Mouse (Mus musculus) heart, postnatal 0 days (tissue): ENCODE data around the gene Krtap1-3. TPM values are rescaled to one million over a fixed set of nuclear protein-coding genes. Genes with fewer than 3 reads are reported as not detected.

Experiments used
- ATAC-seq: fragments of 200-750 bp; cut with Nextera tagmentation; 2 replicates; pipeline ENCODE4 v1.8.0; 2017; ENCODE audit warnings: low read depth, moderate number of reproducible peaks, moderate library complexity; ENCODE audit not compliant: insufficient read depth
- DNase-seq: peaks from one replicate; pipeline ENCODE4 v3.0.0-alpha.2; 2016; ENCODE audit warnings: low spot score
- H3K27ac ChIP-seq: fragments of 300-500 bp; sonication (generic); 2 replicates; pipeline ENCODE4 v1.5.1; 2014; ENCODE audit warnings: low read depth, mild to moderate bottlenecking
- H3K27me3 ChIP-seq: fragments of 300-500 bp; sonication (generic); 2 replicates; pipeline ENCODE4 v1.6.1; 2014; ENCODE audit warnings: low read length, mixed read lengths; ENCODE audit not compliant: control insufficient read depth, insufficient read depth
- H3K36me3 ChIP-seq: fragments of 300-500 bp; sonication (generic); replicated peaks from 2 replicates; pipeline ENCODE4 v1.6.1; 2014; ENCODE audit warnings: low read length, mixed read lengths; ENCODE audit not compliant: control insufficient read depth, insufficient read depth
- H3K4me1 ChIP-seq: fragments of 300-500 bp; sonication (generic); 2 replicates; pipeline ENCODE4 v1.6.1; 2014; ENCODE audit warnings: antibody characterized with exemption; ENCODE audit not compliant: control insufficient read depth, insufficient read depth
- H3K4me2 ChIP-seq: fragments of 300-500 bp; sonication (generic); 2 replicates; pipeline ENCODE4 v1.6.1; 2014; ENCODE audit warnings: low read depth, mild to moderate bottlenecking, low read length, moderate library complexity
- H3K4me3 ChIP-seq: fragments of 300-500 bp; sonication (generic); 2 replicates; pipeline ENCODE4 v1.5.1; 2014; ENCODE audit warnings: low read depth, low read length
- H3K9ac ChIP-seq: fragments of 300-500 bp; sonication (generic); replicated peaks from 2 replicates; pipeline ENCODE4 v1.6.1; 2014; ENCODE audit warnings: low read depth, low read length, mixed read lengths
- H3K9me3 ChIP-seq: fragments of 300-500 bp; sonication (generic); replicated peaks from 2 replicates; pipeline ENCODE4 v1.6.1; 2016; ENCODE audit warnings: low read length; ENCODE audit not compliant: control insufficient read depth
- CTCF ChIP-seq: IDR thresholded peaks from 2 replicates; pipeline ENCODE4 v1.5.1; 2016; ENCODE audit warnings: antibody characterized with exemption, control low read depth, low read depth
- EP300 ChIP-seq: IDR thresholded peaks from 2 replicates; pipeline ENCODE4 v1.6.1; 2016; ENCODE audit warnings: antibody characterized with exemption, low read depth
- WGBS: fragments of 180-500 bp; shearing (Covaris S2); extraction: QIAGEN DNeasy Blood & Tissue Kit; methylation state at CpG from one replicate; pipeline ENCODE4 v1.1.7; 2014; 5-methylcytosine and 5-hydroxymethylcytosine counted together
- polyA plus RNA-seq: library from polyadenylated mRNA; unstranded; fragments of >200 nt; fragmentation: Nextera tagmentation; extraction: Ambion mirVana; gene quantifications from 2 replicates; pipeline ENCODE4 v1.2.1, GENCODE M21; 2015
- total RNA-seq: library from RNA; depleted of rRNA; stranded (reverse); fragments of >200 nt; gene quantifications from 2 replicates; pipeline ENCODE4 v1.2.3, GENCODE M21; 2014; ENCODE audit warnings: low replicate concordance

The Krtap1-3 gene
- total and polyA plus RNA-seq, 2 experiments from 2014 or later, result not detected

DNA sequence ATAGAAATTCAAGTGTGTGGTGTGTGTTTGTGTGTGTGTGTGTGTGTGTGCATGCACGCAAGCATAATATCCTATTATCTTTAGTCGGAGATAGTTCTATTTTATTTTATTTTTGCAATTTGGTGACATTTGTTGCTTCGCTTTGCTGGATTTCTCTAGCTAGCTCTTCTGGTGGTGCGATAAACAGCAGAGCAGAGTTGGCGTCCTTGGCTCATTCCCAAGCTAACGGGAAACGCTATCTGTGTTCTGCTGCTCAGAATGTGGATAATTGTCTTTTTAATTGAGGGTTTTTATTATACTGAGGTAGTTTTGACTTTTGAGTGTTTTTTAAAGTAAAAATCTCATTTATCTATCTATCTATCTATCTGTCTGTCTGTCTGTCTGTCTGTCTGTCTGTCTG, 6.0 kb downstream of the Krtap1-3 start:
- Histone ChIP-seq H3K4me3 (no peak overlapping the region), H3K4me2 (no peak overlapping the region)
- TF ChIP-seq EP300 (no peak), CTCF (no peak)

DNA sequence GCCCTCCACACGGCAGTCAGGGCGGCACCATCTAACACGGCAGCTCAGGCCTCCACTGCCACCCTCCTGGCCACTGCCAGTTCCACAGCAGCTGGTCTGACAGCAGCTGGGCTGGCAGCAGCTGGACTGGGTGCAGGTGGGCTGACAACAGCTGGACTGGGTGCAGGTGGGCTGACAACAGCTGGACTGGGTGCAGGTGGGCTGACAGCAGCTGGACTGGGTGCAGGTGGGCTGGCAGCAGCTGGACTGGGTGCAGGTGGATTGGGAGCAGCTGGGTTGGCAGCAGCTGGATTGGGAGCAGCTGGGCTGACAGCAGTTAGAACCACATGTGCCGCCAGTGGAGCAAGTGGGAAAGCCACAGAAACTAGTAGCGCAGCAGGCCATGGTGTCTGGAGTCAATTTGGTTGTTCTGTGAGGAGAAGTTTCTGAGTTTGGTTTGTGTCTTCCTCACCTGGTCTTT, 7.9 kb downstream of the Krtap1-3 start, which contains the start of gene Krtap1-4:
TSS of gene Krtap1-4 (minus strand) at position 410 of the 460 bp plus-strand sequence.
- Histone ChIP-seq H3K27ac (no peak within 1 kb of the TSS), H3K9me3 (no peaks in the 10 kb centered on the region), H3K36me3 (no peaks in the 10 kb centered on the region), H3K9ac (no peak within 1 kb of the TSS), H3K4me2 (no peak within 1 kb of the TSS), H3K27me3 (no peaks in the 10 kb centered on the region), H3K4me3 (no peak within 1 kb of the TSS), H3K4me1 (no peaks in the 10 kb centered on the region)
- DNase-seq, result no peak
- ATAC-seq, result no peak
- 47% methylated on average over 4 of the region's 5 CpGs for WGBS
- no peak for TF ChIP-seq EP300
- no peak for TF ChIP-seq CTCF

More for the DNA sequence above, 6.0 kb downstream of the Krtap1-3 start:
- Histone ChIP-seq H3K4me1 (no peaks in the 10 kb centered on the region), H3K27me3 (no peaks in the 10 kb centered on the region), H3K27ac (no peak overlapping the region), H3K9ac (no peak overlapping the region), H3K36me3 (no peaks in the 10 kb centered on the region), H3K9me3 (no peaks in the 10 kb centered on the region)
- ATAC-seq, result no peak
- no peak for DNase-seq
- 72% methylated on average over 7 of the region's 7 CpGs for WGBS

DNA sequence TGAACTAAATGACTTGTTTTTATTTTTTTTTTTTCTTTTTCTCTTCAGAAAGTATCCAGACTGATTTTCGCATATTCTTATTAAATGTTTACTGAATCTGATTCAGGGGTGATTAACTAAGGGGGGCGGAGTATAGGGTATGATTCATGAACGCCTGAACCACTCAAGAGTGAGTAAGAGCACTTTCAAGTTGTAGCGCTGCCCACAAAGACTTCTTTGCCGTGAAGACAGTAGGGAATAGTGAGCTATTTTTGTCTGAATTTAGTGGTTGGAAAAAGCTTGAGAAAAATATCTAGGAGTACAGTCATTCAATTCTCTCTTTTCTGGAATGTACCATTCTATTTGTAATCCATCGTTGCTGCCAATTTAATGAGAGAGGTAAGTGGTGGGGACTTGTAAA, 9.6 kb downstream of the Krtap1-3 start:
- Histone ChIP-seq H3K4me3 (no peak overlapping the region), H3K9me3 (no peaks in the 10 kb centered on the region), H3K4me2 (no peak overlapping the region), H3K27ac (no peak overlapping the region), H3K9ac (no peak overlapping the region), H3K4me1 (no peaks in the 10 kb centered on the region), H3K36me3 (no peaks in the 10 kb centered on the region), H3K27me3 (no peaks in the 10 kb centered on the region)
- ATAC-seq, result no peak
- no peak for DNase-seq
- WGBS, result 69% methylated on average over 6 of the region's 6 CpGs
- TF ChIP-seq EP300 (no peak), CTCF (no peak)

DNA sequence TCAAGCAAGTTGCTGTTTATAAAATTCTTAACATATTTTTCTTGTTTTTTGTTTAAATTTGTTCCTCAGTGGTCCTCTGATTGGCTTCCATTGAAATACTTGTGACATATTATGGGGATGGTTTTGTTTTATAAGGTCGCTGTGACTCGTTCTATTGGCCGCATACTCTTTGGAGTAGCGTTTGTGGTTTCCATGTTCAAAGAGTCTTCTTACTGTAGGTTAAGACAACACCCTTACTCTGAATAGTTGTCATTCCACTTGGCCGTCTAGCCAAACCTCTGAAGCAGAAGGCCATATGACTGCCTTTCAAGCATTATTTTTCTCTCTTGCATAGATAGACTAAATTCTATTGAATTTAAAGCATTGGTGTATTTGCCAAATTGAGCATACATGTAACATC, 10.1 kb downstream of the Krtap1-3 start:
- H3K4me1 ChIP-seq, result no peaks in the 10 kb centered on the region
- DNase-seq (no peak), ATAC-seq (no peak)
- no peak overlapping the region for H3K9ac ChIP-seq
- no peaks in the 10 kb centered on the region for H3K27me3 ChIP-seq
- no peaks in the 10 kb centered on the region for H3K36me3 ChIP-seq
- no peak overlapping the region for H3K4me2 ChIP-seq
- H3K4me3 ChIP-seq, result no peak overlapping the region
- H3K9me3 ChIP-seq, result no peaks in the 10 kb centered on the region
- TF ChIP-seq EP300 (no peak), CTCF (no peak)
- 83% methylated on average over 5 of the region's 5 CpGs for WGBS
- no peak overlapping the region for H3K27ac ChIP-seq

DNA sequence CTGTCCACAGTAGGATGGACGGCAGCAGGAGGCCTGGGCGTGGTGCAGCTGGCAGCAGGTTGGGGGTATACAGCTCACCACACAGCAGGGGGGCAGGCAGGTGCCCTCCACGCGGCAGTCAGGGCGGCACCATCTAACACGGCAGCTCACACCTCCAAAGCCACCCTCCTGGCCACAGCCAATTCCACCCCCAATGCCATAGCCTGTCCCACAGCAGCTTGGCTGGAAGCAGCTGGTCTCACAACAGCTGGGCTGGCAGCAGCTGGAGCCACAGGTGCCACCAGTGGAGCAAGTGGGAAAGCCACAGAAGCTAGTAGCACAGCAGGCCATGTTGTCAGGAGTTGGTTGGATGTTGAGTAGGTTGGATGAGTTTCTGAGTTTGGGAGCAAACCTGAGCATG, 10.5 kb downstream of the Krtap1-3 start, which contains the start of gene Krtap1-5:
TSS of gene Krtap1-5 (minus strand) at position 381 of the 400 bp plus-strand sequence.
- H3K4me1 ChIP-seq, result no peaks in the 10 kb centered on the region
- no peaks in the 10 kb centered on the region for H3K27me3 ChIP-seq
- H3K4me3 ChIP-seq, result no peak within 1 kb of the TSS
- 74% methylated on average over 5 of the region's 6 CpGs for WGBS
- H3K9ac ChIP-seq, result no peak within 1 kb of the TSS
- H3K4me2 ChIP-seq, result no peak within 1 kb of the TSS
- DNase-seq, result no peak
- H3K9me3 ChIP-seq, result no peaks in the 10 kb centered on the region
- TF ChIP-seq EP300, result no peak
- TF ChIP-seq CTCF, result no peak
- no peak for ATAC-seq
- H3K27ac ChIP-seq, result no peak within 1 kb of the TSS
- H3K36me3 ChIP-seq, result no peaks in the 10 kb centered on the region

DNA sequence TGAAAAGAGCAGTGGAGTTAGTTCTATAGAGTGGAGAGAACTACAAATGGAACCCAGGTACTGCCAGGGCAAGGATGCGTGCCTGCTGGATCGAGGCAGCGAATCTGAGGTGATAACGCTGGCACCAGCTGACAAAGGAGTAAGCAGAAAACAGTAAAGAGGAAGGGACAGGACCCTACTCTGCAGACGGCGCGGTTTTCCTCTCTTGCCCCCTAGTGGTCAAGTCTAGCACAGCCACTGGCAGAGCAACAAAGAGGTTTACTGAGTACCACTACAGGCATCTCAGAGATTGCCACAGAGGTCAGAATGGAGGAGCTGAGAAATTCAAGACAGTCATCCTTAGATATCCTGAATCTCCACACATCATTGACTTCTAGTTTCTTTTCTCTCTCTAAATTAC, 17.0 kb downstream of the Krtap1-3 start:
- no peak overlapping the region for H3K9ac ChIP-seq
- no peak for ATAC-seq
- TF ChIP-seq EP300 (no peak), CTCF (peak; percentile 86)
- H3K27me3 ChIP-seq, result no peaks in the 10 kb centered on the region
- peak overlapping the region; percentile 39 for H3K4me2 ChIP-seq
- H3K4me3 ChIP-seq, result no peak overlapping the region
- no peaks in the 10 kb centered on the region for H3K4me1 ChIP-seq
- DNase-seq, result peak; percentile 39
- no peaks in the 10 kb centered on the region for H3K9me3 ChIP-seq
- no peaks in the 10 kb centered on the region for H3K36me3 ChIP-seq
- WGBS, result 2% methylated on average over 7 of the region's 7 CpGs
- no peak overlapping the region for H3K27ac ChIP-seq
